Mouse (Mus musculus) kidney, postnatal 4 days (tissue): ENCODE measurements around the gene Rars2.

Source experiments
- DNase-seq, 2 experiments: peaks; one replicate each; pipeline ENCODE4 v3.0.0; 2021; ENCODE audit warnings: mixed read lengths in 2 of 2

Gene Rars2

DNA sequence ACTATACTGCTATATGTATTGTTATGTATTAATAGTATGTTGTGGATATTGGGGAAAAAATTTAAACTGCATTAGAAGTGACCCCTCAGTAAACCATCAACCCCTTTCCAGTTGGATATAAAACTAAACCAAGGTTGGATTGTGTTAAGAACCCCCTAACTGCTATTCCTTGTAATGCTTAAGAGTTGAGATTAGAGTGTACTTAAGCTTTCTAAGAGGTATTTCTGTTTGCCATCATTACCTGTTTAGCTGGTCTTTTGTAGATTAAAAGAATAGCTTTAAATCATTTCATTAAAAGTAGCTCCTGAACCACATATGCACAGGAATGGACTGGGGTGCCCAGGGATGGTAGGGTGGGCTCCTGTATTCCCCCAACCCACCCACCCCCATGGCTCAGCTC lies 30.0 kb downstream of the Rars2 start:
- DNase-seq: no peak

DNA sequence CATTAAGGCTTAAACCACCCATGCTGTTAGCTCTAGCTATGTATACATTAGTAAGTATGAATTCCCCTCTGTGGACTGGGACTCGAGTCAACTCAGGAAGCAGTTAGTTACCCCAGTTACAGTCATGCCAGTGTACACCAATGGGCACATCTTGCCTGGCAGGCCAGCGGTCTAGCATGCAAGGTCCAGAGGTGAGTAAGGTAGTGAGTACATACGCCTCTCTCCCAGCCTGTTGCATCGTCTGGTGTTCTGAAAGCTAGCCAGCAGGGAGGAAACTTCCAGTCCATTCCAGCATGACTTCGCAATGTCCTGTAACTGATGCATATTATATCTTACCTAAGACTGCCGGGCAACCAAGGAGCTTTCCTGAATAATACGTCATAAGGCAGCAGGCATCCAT lies 38.4 kb downstream of the Rars2 start:
- no peak for DNase-seq

DNA sequence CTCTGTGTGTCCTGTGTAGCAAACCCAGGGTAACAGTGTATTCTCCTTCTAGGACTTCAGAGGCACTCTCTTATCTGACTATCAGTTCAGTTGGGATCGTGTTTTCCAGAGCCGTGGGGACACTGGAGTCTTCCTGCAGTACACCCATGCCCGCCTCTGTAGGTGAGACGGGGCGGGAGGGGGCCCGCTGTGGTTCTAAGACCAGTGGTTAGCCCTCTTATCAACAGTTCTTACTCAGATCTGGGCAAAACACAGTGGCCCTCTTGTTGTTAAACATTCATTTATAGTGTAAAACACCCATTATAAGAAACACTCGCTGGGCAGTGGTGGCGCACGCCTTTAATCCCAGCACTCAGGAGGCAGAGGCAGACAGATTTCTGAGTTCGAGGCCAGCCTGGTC lies 41.3 kb downstream of the Rars2 start:
- DNase-seq: no peak

DNA sequence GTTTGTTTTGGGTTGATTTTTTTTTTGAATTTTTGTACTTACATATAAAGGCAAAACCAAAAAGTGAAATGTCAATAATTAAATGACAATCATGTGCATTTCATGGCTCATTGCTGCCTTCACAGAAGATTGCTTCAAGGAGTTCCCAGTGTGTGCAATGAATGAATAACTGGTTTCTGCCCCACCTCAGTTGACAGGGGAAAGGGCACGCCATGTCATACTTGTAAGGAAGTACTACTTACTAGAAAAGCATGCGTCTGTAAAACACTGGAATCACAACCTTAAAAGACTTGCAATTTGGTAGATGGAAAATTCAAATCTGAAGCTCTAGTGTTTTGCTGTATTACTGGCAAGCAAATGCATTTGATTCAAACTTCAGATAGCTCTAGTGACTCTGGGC lies 44.3 kb downstream of the Rars2 start:
- no peak for DNase-seq

DNA sequence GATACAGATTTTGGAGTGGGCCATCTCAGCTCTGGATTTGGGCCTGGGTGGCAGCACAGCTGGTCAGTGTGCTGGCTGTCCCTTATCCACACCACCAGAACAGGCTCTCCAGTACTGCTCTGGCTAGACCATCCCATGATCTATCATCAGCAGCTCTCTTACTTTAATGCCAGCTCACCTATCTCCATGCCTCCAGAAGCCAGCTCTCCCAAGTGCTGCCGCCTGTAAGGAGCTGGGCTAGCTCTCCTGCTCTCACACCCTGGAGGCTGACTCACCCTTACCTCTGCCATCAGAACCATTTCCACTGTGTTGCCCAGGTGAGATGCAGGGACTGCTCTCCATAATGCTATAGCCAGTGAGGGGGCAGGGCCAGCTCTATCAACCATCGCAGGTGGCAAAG lies 46.8 kb downstream of the Rars2 start:
- no peak for DNase-seq

DNA sequence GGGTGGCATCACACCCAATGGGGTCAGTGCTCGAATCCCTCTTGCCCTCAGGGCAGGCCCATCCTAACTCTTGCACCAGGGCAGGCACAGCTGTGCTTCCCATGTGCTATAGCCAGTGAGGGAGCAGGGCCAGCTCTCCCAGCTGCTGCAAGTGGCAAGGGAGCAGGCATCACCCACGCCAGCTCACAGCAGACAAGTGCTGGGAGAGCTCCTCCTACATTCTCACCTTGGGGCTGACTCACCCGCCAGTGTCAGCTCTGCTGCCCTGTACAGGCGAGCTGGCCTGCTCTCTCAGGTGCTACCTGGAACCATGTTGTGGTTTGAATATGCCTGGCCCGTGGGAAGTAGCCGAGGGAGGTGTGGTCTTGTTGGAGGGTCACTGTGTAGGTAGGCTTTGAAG lies 47.2 kb downstream of the Rars2 start:
- DNase-seq: no peak

DNA sequence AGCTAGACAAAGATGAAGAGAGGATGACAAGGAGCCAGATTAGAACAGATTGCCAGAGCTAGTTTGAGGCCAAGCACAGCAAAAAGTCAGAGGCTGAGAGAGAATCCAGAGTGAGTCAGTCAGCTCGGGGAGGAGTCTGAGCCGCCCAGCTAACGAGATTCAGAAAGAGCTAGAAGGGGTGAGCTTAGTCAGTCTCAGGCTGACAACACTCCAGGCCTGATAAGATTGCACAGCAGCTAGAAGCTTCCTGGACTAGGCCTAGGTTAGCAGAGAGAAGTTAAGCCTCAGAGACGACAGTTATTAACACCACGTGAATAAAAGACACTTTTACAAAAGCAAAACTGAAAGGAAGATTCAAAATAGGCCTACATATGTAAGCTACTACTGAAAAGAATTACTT lies 53.2 kb downstream of the Rars2 start:
- DNase-seq: no peak

DNA sequence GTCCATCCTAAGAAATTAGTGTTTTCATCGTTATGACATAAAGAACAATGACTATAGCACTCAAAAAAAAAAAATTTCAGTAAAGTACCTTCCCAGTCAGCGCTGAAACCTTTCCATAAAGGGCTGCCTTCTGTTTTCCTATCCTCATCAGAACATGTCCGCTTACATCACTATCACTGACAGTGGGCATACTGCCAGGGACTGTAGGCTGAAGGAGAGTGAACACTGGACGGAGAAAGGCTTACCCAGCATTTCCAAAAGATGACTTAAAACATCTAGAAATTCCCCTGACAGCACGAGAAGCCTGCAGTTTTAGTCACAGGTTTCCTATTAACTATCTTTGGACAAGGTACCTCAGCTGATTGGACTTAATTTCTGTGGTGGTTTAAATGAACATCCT lies 59.0 kb downstream of the Rars2 start:
- no peak for DNase-seq

DNA sequence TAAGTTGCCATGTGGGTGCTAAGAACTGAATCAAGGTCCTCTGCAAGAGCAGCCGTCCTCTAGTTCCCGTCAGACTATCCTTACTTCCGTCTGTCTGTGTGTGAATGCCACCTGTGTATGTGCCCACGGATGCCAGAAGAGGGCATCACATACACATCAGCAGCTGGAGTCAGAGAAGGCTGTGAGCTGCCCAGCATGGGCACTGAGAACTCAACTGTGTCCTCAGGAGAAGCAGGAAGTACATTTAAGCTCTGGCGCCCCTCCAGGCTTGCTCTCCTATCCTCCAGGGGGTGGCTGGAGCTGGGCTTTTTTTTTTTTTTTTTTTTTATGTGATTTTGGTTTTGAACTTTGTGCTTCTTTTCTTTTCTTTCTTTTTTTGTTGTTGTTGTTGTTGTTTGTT lies 65.8 kb downstream of the Rars2 start:
- DNase-seq: peak; percentile 20 to 40

DNA sequence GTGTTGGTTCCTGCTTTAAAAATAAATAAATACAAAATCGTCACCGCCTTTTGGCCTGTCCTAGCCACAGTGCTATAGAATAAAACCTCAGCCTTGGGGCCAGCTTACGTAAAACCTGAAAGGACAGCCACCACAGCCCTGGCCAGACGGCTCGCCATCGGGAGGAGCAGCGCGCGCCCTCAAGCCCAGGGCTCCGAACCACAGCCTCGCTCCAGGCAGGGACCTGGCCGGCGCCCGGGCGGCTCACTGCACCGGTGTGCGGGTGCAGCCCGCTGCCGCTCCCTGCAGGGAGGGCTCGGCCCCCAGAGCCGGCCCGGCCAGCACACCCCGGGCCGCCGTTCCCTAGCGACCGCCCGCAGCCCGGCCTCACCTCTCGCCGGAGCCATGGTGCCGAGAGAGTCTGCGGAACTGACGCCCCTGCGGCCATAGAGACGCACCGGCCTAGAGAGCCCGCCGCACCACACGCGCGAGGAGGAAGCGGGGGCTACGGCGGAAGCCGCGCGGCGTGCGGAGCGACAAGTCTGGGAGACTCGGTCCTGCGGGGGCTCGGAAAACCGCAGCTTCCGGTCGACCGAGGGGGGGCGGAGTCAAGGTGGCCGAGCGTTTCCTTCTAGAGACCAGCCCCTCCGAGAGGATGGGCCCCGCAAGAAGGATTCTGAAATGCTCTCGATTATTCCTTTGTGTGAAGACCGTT lies 72.3 kb downstream of the Rars2 start, which contains the start of gene Slc35a1:
Gene Slc35a1, minus strand, starts transcription at position 565 of the 694 bp plus-strand sequence.
- DNase-seq: peak; percentile 95 to 97

DNA sequence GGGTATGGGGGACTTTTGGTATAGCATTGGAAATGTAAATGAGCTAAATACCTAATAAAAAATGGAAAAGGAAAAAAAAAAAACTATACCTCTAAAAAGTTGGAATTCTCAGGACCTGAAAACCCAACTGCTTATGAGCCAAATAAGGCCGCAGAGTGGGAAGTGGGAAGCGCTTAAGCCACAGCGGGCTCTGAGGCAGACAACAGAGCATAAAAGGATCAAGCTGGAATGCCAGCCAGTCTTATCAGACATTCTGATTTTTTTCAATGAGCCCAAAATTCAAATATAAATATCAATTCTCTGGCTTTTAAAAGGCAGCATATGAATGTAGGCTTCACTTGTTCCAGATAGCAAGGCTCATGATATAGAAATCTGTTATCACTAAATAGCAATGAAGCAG lies 73.3 kb downstream of the Rars2 start:
- no peak for DNase-seq

DNA sequence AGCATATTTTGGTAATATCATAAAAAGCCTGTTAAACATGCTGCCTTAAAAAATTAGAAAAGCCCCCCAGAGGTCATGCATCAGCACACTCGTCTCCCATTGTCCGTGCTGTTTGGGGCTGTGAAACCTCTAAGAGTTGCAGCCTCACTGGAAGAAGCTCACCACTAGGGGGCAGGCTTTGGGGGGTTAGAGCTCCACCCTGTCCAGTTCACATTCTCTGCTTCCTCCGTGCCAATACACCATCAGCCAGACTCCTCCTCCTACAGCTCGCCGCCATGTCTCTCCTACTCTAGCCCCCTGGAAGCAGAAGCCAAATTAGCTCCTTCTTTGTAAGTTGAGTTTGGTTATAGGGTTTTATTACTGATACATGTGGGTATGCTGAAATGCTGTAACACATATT lies 86.8 kb downstream of the Rars2 start:
- peak; percentile 69 to 71 for DNase-seq

DNA sequence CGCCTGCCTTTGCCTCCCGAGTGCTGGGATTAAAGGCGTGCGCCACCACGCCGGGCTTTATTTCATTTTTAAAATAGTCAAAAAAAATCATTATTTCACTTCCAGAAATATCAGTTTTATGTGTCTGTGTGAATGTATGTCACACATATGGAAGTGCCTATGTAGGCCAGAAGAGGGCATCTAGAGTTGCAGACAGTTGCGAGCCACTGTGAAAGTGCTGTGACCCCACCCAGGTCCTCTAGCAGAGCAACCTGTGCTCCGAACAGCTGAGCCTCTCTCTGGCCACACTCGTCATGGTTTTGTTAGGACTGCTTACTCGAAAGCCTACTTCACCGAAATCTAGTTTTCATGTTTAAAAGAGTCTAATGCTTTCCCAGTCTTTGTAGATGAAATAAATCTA lies 87.5 kb downstream of the Rars2 start:
- DNase-seq: no peak

DNA sequence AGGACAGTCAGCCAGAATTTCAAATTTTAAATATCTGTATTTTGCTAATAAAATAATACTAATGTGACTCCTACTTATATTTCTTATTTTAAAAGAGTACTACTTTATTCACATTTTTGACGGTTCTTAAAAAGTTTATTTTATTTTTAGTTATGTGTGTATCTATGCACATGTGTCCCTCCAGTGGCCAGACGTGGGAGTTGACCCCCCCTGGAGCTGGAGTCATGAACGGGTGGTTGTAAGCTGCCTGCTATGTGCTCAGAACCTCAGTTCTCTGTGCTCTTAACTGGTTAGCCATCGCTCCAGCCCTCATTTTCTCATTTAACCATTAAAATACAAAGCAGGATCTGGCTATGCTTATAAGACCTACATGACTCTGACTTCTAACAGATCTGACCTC lies 88.3 kb downstream of the Rars2 start:
- peak; percentile 19 to 22 for DNase-seq

DNA sequence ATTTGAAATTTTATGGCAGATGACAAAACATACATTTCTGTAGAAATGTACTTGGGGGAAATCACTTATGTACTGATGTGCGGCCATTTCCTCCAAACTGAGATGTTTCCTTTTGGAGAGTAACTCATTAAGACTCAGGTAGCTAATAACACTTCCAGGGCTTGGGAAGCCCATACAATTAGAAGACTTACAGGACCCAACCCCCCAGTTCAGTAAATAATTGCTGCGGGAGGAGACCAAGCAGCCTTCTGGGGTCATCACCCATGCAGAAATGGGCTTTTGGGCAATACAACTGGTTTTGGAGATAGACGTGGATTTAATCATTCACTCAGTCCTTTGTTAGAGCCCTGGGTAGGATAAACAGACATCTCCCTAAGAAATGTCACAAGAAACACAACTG lies 92.5 kb downstream of the Rars2 start:
- no peak for DNase-seq

DNA sequence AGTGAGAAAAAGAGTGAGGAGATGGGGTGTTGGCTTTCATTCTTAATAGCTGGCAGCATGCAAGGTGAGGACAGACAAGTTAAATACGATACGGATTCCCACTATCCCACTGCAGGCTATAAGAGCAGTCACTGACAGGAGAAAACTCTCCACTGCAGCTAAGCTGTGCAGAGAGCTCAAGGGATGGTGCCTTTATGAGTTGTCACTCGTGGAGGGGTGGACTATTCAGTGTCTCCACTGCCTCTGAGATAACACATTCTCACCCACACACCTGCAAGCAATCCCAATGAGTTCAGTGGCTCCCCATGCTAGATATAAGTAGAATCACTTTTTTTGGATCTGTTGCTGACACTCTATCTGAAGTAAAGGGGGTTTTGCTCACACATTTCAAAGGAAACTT lies 93.4 kb downstream of the Rars2 start:
- DNase-seq: no peak
